Mouse (Mus musculus) heart, postnatal 14 days (tissue): ENCODE data around the gene Arhgef3. TPM values are rescaled to one million over a fixed set of nuclear protein-coding genes. Genes with fewer than 3 reads are reported as not detected.
A peak's percentile ranks its signal among the peaks of the same experiment; 100 is the strongest.

Source experiments
- DNase-seq, 2 experiments: peaks; one replicate each; pipeline ENCODE4 v3.0.0; 2021 to 2022
- intact Hi-C: fragments of 180-260 bp; cut with DNase I; formaldehyde crosslinking; loops from one replicate; pipeline ENCODE4 v1.15.1; 2025
- total RNA-seq, 2 experiments: library from RNA; stranded (reverse); gene quantifications; 2 replicates each; pipeline ENCODE4 v1.2.3; 2021

Arhgef3 gene
- total RNA-seq, 2 experiments from 2014 or later: 30.6 to 32.1 TPM

GRCm38 (mm10) chr14:27219668-27220067 lies 105.0 kb downstream of the Arhgef3 start:
- DNase-seq: no peak
- intact Hi-C loops: no loop called here

- intact Hi-C loops: no loop called here
- no peak for DNase-seq
Observed at GRCm38 (mm10) chr14:27220297-27220696, 105.6 kb downstream of the Arhgef3 start.

GRCm38 (mm10) chr14:27224636-27225035 lies 109.9 kb downstream of the Arhgef3 start:
- DNase-seq: no peak
- intact Hi-C loops: no loop called here

GRCm38 (mm10) chr14:27226288-27226687 lies 111.6 kb downstream of the Arhgef3 start:
- no peak for DNase-seq
- intact Hi-C loops: no loop called here

- DNase-seq: no peak
- intact Hi-C loops: no loop called here
Observed at GRCm38 (mm10) chr14:27228288-27228687, 113.6 kb downstream of the Arhgef3 start.

GRCm38 (mm10) chr14:27228941-27229371 lies 114.3 kb downstream of the Arhgef3 start:
- no peak for DNase-seq
- intact Hi-C loops: no loop called here

GRCm38 (mm10) chr14:27229441-27230147 lies 114.9 kb downstream of the Arhgef3 start:
- DNase-seq: peak in 1 of 2 experiments; percentile 42
- intact Hi-C loops: no loop called here

- DNase-seq: peak; percentile 47 to 60
- intact Hi-C loops: no loop called here
Observed at GRCm38 (mm10) chr14:27230262-27231022, 115.7 kb downstream of the Arhgef3 start.

GRCm38 (mm10) chr14:27231506-27231905 lies 116.8 kb downstream of the Arhgef3 start:
- intact Hi-C loops: no loop called here
- DNase-seq: no peak

GRCm38 (mm10) chr14:27231974-27232780 lies 117.5 kb downstream of the Arhgef3 start:
- intact Hi-C loops: no loop called here
- DNase-seq: no peak

- intact Hi-C loops: no loop called here
- DNase-seq: no peak
Observed at GRCm38 (mm10) chr14:27233056-27233455, 118.4 kb downstream of the Arhgef3 start.

- intact Hi-C loops: no loop called here
Observed at GRCm38 (mm10) chr14:27233656-27234055, 119.0 kb downstream of the Arhgef3 start.

GRCm38 (mm10) chr14:27234270-27234840 lies 119.7 kb downstream of the Arhgef3 start:
- DNase-seq: no peak
- intact Hi-C loops: no loop called here

More at GRCm38 (mm10) chr14:27233656-27234055, 119.0 kb downstream of the Arhgef3 start:
- no peak for DNase-seq

- intact Hi-C loops: loop anchor here (5.0 kb wide), 2 partner anchors 44 to 56 kb away; no protein-coding TSS in a partner anchor
- no peak for DNase-seq
Observed at GRCm38 (mm10) chr14:27235897-27236553, 121.3 kb downstream of the Arhgef3 start.

- DNase-seq: peak; percentile 68 to 72
- intact Hi-C loops: loop anchor here (5.0 kb wide), 2 partner anchors 45 to 55 kb away; no protein-coding TSS in a partner anchor
Observed at GRCm38 (mm10) chr14:27237522-27238187, 123.0 kb downstream of the Arhgef3 start.

- intact Hi-C loops: loop anchor here (5.0 kb wide), 2 partner anchors 46 to 54 kb away; no protein-coding TSS in a partner anchor
- DNase-seq: no peak
Observed at GRCm38 (mm10) chr14:27238600-27239118, 124.0 kb downstream of the Arhgef3 start.

GRCm38 (mm10) chr14:27239551-27240091 lies 124.9 kb downstream of the Arhgef3 start:
- intact Hi-C loops: loop anchor here (5.0 kb wide), 2 partner anchors 47 to 53 kb away; no protein-coding TSS in a partner anchor
- DNase-seq: no peak

GRCm38 (mm10) chr14:27242253-27242652 lies 127.6 kb downstream of the Arhgef3 start:
- peak; percentile 36 to 40 for DNase-seq
- intact Hi-C loops: no loop called here

GRCm38 (mm10) chr14:27242769-27243168 lies 128.1 kb downstream of the Arhgef3 start:
- no peak for DNase-seq
- intact Hi-C loops: no loop called here
